Mouse (Mus musculus): ENCODE results near the gene Tstd1.

GRCm38 (mm10) chr1:171459791-171460190 is 41.1 kb downstream of the Tstd1 start:
- TF ChIP-seq EP300 (IDR thresholded peaks at IDR 0.05; ENCODE audit: low read depth) (no peak), CTCF (IDR thresholded peaks at IDR 0.05; ENCODE audit: low read depth) (no peak)
